Mouse (Mus musculus): ENCODE results near the gene Cldn24. TPM values are rescaled to one million over a fixed set of nuclear protein-coding genes. Genes with fewer than 3 reads are reported as not detected.

The Cldn24 gene
- total and polyA plus RNA-seq, 3 experiments = not detected

DNA sequence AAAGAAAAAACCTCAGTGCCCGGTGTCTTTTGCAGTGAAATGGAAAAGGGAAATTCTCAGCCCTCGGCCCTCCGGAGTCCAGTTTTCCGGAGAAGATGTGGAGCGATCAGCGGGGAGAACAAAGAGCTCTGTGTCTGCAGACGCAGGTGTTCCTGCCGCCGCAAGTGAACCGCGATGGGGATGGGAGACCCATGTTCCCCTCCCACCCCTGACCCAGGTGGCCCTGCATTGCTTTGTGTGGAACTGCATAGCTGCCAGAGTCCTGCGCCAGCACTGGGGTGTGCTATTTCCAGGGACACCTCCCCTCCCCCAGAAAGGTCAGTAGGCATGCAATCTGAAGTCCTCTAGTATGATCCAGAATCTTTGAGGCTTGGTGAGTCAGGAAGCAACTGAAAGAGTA is 10.7 kb upstream of the Cldn24 start:
- dilution Hi-C loops (cut with MboI; ENCODE audit: extremely low pct_ligation_motif_present, extremely low pct_unique_long_range_greater_than_20kb, low sequenced_read_pairs) = no loop called here
- H3K9ac ChIP-seq (ENCODE audit: insufficient read depth, low read depth) = no peak overlapping the region
- no peaks in the 10 kb centered on the region for H3K9me3 ChIP-seq (replicated peaks; ENCODE audit: low read length)
- no peak overlapping the region for H3K4me2 ChIP-seq (ENCODE audit: insufficient read depth, low read depth, poor library complexity, severe bottlenecking)
- DNase-seq (ENCODE audit: extremely low read depth) = no peak
- H3K36me3 ChIP-seq (replicated peaks in 1 of 2; ENCODE audit: control insufficient read depth in 1 of 2, insufficient read depth in 1 of 2, low read length in 1 of 2) = no peaks in the 10 kb centered on the region
- H3K79me2 ChIP-seq (replicated peaks; ENCODE audit: control insufficient read depth, extremely low read depth, insufficient read depth, poor library complexity, severe bottlenecking) = no peaks in the 10 kb centered on the region
- no peaks in the 10 kb centered on the region for H3K27me3 ChIP-seq (replicated peaks)
- TF ChIP-seq EP300 (IDR thresholded peaks at IDR 0.05; ENCODE audit: low read length) (no peak), BHLHE40 (IDR thresholded peaks at IDR 0.05; ENCODE audit: low read depth, low read length) (no peak), TBP (conservative IDR thresholded peaks at IDR 0.05; ENCODE audit: low read depth, low read length) (no peak), CHD1 (IDR thresholded peaks at IDR 0.05; ENCODE audit: low read depth, low read length) (no peak), POLR2AphosphoS2 (IDR thresholded peaks at IDR 0.05; ENCODE audit: low read depth, low read length) (no peak), SIN3A (IDR thresholded peaks at IDR 0.05; ENCODE audit: low read length) (no peak), ZNF384 (IDR thresholded peaks at IDR 0.05; ENCODE audit: low read depth, low read length) (no peak), RCOR1 (conservative IDR thresholded peaks at IDR 0.05; ENCODE audit: low read depth, low read length) (no peak), E2F4 (IDR thresholded peaks at IDR 0.05; ENCODE audit: insufficient replicate concordance, low read depth, low read length) (no peak), JUN (IDR thresholded peaks at IDR 0.05; ENCODE audit: insufficient read depth, low read depth, low read length) (no peak), KAT2A (IDR thresholded peaks at IDR 0.05; ENCODE audit: insufficient replicate concordance, low read length) (no peak), MEF2A (IDR thresholded peaks at IDR 0.05; ENCODE audit: borderline replicate concordance, low read depth, low read length) (no peak), MXI1 (IDR thresholded peaks at IDR 0.05; ENCODE audit: low read depth, low read length) (no peak), CHD2 (IDR thresholded peaks at IDR 0.05; ENCODE audit: low read length) (no peak), ELF1 (IDR thresholded peaks at IDR 0.05; ENCODE audit: low read depth, low read length) (no peak), POLR2A (IDR thresholded peaks at IDR 0.05; ENCODE audit: low read depth, low read length) (no peak), JUND (conservative IDR thresholded peaks at IDR 0.05; ENCODE audit: low read depth, low read length) (no peak), NELFE (IDR thresholded peaks at IDR 0.05; ENCODE audit: low read depth, low read length) (no peak)
- H3K4me3 ChIP-seq (replicated peaks in 1 of 3; ENCODE audit: low read depth in 2 of 3, low read length in 2 of 3, poor library complexity in 1 of 3) = no peak overlapping the region
- H3K4me1 ChIP-seq (ENCODE audit: control insufficient read depth in 1 of 2, insufficient read depth in 2 of 2) = no peaks in the 10 kb centered on the region
- in situ Hi-C loops (cut with MboI; ENCODE audit: low pct_ligation_motif_present, low pct_unique_long_range_greater_than_20kb, low sequenced_read_pairs) = no loop called here
- H3K27ac ChIP-seq (ENCODE audit: insufficient read depth, low read depth) = no peak overlapping the region

- Histone ChIP-seq H3K27ac (ENCODE audit: insufficient read depth, low read depth) (no peak overlapping the region), H3K79me2 (replicated peaks; ENCODE audit: control insufficient read depth, extremely low read depth, insufficient read depth, poor library complexity, severe bottlenecking) (no peaks in the 10 kb centered on the region), H3K4me2 (ENCODE audit: insufficient read depth, low read depth, poor library complexity, severe bottlenecking) (no peak overlapping the region), H3K4me3 (replicated peaks in 1 of 3; ENCODE audit: low read depth in 2 of 3, low read length in 2 of 3, poor library complexity in 1 of 3) (no peak overlapping the region), H3K27me3 (replicated peaks) (no peaks in the 10 kb centered on the region), H3K9me3 (replicated peaks; ENCODE audit: low read length) (no peaks in the 10 kb centered on the region), H3K9ac (ENCODE audit: insufficient read depth, low read depth) (no peak overlapping the region), H3K4me1 (ENCODE audit: control insufficient read depth in 1 of 2, insufficient read depth in 2 of 2) (no peaks in the 10 kb centered on the region), H3K36me3 (replicated peaks in 1 of 2; ENCODE audit: control insufficient read depth in 1 of 2, insufficient read depth in 1 of 2, low read length in 1 of 2) (no peaks in the 10 kb centered on the region)
- in situ Hi-C loops (cut with MboI; ENCODE audit: low pct_ligation_motif_present, low pct_unique_long_range_greater_than_20kb, low sequenced_read_pairs) (no loop called here), dilution Hi-C loops (cut with MboI; ENCODE audit: extremely low pct_ligation_motif_present, extremely low pct_unique_long_range_greater_than_20kb, low sequenced_read_pairs) (no loop called here)
- DNase-seq (ENCODE audit: extremely low read depth) = no peak
- no peak for TF ChIP-seq MAFK (IDR thresholded peaks at IDR 0.05; ENCODE audit: insufficient replicate concordance, low read length)
- no peak for TF ChIP-seq CTCF (conservative IDR thresholded peaks at IDR 0.05 in 1 of 2, IDR thresholded peaks at IDR 0.05 in 1 of 2; ENCODE audit: low read depth in 2 of 2, low read length in 2 of 2)
- TF ChIP-seq BHLHE40 (IDR thresholded peaks at IDR 0.05; ENCODE audit: low read depth, low read length) = no peak
- no peak for TF ChIP-seq JUND (conservative IDR thresholded peaks at IDR 0.05; ENCODE audit: low read depth, low read length)
- no peak for TF ChIP-seq PAX5 (IDR thresholded peaks at IDR 0.05; ENCODE audit: low read length)
These were observed 2.9 kb upstream of the Cldn24 start for GRCm38 (mm10) chr8:47819034-47819433.
